Mouse (Mus musculus) right cerebral cortex, postnatal 25 days (tissue): Measurements from ENCODE around the gene Ampd2.

ENCODE experiments used
- DNase-seq: peaks from one replicate; pipeline ENCODE4 v3.0.0; 2022

The Ampd2 gene

GRCm38 (mm10) chr3:108065551-108065950 is 20.9 kb downstream of the Ampd2 start:
- no peak for DNase-seq

- no peak for DNase-seq
Observed at GRCm38 (mm10) chr3:108064672-108065071, 21.8 kb downstream of the Ampd2 start.

- no peak for DNase-seq
Observed at GRCm38 (mm10) chr3:108062648-108063047, 23.8 kb downstream of the Ampd2 start.

GRCm38 (mm10) chr3:108061420-108061819 is 25.0 kb downstream of the Ampd2 start:
- DNase-seq: no peak

- no peak for DNase-seq
Observed at GRCm38 (mm10) chr3:108050493-108050892, 36.0 kb downstream of the Ampd2 start.

- DNase-seq: no peak
Observed at GRCm38 (mm10) chr3:108048306-108048705, 38.1 kb downstream of the Ampd2 start.

GRCm38 (mm10) chr3:108046944-108047655 is 39.4 kb downstream of the Ampd2 start:
- DNase-seq: no peak

GRCm38 (mm10) chr3:108044394-108045140 is 41.9 kb downstream of the Ampd2 start, which contains the start of gene Gstm4:
TSS of gene Gstm4 (minus strand) at chr3:108044894.
- DNase-seq: peak; percentile 87

- DNase-seq: no peak
Observed at GRCm38 (mm10) chr3:108033156-108033555, 53.3 kb downstream of the Ampd2 start.

- no peak for DNase-seq
Observed at GRCm38 (mm10) chr3:108032113-108032512, 54.3 kb downstream of the Ampd2 start.

GRCm38 (mm10) chr3:108028641-108029365 is 57.6 kb downstream of the Ampd2 start:
- no peak for DNase-seq

GRCm38 (mm10) chr3:108026597-108026996 is 59.9 kb downstream of the Ampd2 start:
- DNase-seq: no peak

GRCm38 (mm10) chr3:108026049-108026448 is 60.4 kb downstream of the Ampd2 start:
- no peak for DNase-seq

- no peak for DNase-seq
Observed at GRCm38 (mm10) chr3:108025318-108025717, 61.1 kb downstream of the Ampd2 start.
